Mouse (Mus musculus): ENCODE measurements around the gene Dgke. TPM values are rescaled to one million over a fixed set of nuclear protein-coding genes. Genes with fewer than 3 reads are reported as not detected.
A peak's percentile ranks its signal among the peaks of the same experiment; 100 is the strongest.

The Dgke gene
- total and polyA plus RNA-seq, 3 experiments, result 2.1 to 3.9 (median 3.4) TPM

DNA sequence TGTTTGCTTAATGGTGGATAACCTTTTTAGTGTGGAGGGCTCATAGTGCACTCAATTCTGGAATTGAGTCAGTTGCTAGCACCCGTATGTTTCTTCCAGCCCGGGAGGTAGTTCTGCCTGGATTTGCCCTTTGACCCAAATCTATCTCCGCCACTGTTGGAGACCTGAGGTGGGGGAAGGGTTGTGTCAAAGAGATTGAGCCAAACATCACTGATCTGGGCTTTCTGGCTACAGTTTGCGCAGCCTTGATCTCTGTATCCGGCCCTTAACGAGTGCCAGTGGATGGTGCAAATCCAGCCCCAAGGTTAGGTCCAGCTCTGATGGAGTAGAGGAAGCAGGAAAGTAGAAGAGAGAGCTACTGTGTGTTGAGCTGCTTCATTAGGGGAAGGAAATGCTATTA is 63.6 kb downstream of the Dgke start:
- Histone ChIP-seq H3K4me3 (ENCODE audit: low read depth, low read length) (peak overlapping the region; percentile 64; the same call in 1 of the 2 replicates), H3K27me3 (ENCODE audit: insufficient read depth, low read length) (no peaks in the 10 kb centered on the region), H3K4me1 (ENCODE audit: insufficient read depth, low read depth, low read length) (peaks cover 66% of the 10 kb centered on the region), H3K9me3 (replicated peaks) (no peaks in the 10 kb centered on the region), H3K36me3 (replicated peaks) (peaks cover 72% of the 10 kb centered on the region)
- DNase-seq (ENCODE audit: low spot score), result no peak
- no peak for ATAC-seq (ENCODE audit: extremely low read depth, insufficient number of reproducible peaks, low FRiP score, poor library complexity, severe bottlenecking)
- no peak for TF ChIP-seq GATA1 (IDR thresholded peaks at IDR 0.05; ENCODE audit: borderline replicate concordance, low read length)
- no peak for TF ChIP-seq GATA2 (IDR thresholded peaks at IDR 0.05; ENCODE audit: borderline replicate concordance, low read depth, low read length)
- TF ChIP-seq TAL1 (conservative IDR thresholded peaks at IDR 0.05; ENCODE audit: low read depth, low read length), result no peak
- TF ChIP-seq POLR2AphosphoS5 (IDR thresholded peaks at IDR 0.05; ENCODE audit: insufficient replicate concordance, low read depth, low read length), result no peak
- TF ChIP-seq CTCF (IDR thresholded peaks at IDR 0.05; ENCODE audit: low read depth, low read length), result no peak

DNA sequence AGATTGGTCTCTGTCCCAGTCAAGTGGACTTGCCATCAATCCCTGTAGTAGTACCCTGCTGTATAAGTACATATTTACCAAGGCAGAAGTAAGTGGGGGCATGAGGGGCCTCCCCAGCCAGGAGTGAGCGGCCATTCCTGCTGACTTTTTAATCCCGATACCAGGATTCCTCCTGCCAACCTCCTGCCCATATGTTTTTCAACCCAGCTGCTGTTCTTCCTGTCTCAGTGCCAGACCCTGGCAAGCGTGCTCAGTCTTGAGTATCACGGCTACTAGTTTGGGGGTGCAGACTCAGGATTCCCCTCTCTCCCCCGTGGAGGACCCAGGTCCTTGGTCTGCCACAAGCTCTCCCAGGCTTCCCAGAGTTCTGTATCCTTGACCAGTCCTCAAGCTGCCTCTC is 64.0 kb downstream of the Dgke start:
- Histone ChIP-seq H3K36me3 (replicated peaks) (peaks cover 69% of the 10 kb centered on the region), H3K4me1 (ENCODE audit: insufficient read depth, low read depth, low read length) (peaks cover 68% of the 10 kb centered on the region)
- TF ChIP-seq CTCF (IDR thresholded peaks at IDR 0.05; ENCODE audit: low read depth, low read length) (no peak), POLR2AphosphoS5 (IDR thresholded peaks at IDR 0.05; ENCODE audit: insufficient replicate concordance, low read depth, low read length) (no peak), TAL1 (conservative IDR thresholded peaks at IDR 0.05; ENCODE audit: low read depth, low read length) (no peak), GATA2 (IDR thresholded peaks at IDR 0.05; ENCODE audit: borderline replicate concordance, low read depth, low read length) (no peak), GATA1 (IDR thresholded peaks at IDR 0.05; ENCODE audit: borderline replicate concordance, low read length) (no peak)

DNA sequence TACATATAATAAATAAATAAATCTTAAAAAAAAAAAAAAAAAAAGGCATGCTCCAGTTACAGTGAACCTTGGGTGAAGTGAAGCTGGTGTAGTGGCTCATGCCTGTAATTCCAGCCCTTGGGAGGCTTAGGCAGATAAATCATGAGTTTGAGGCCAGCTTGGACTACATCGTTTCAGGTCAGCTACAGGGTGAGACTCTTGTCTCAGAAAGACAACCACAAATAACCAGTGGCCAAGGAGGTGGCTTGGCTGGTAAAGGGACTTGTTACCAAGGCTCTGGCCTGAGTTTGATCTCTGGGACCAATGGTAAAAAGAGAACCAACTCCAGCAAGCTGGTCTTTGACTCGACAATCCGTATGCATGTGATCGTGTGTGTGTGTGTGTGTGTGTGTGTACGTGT is 64.6 kb downstream of the Dgke start:
- Histone ChIP-seq H3K36me3 (replicated peaks) (peaks cover 63% of the 10 kb centered on the region), H3K4me1 (ENCODE audit: insufficient read depth, low read depth, low read length) (peaks cover 69% of the 10 kb centered on the region)
- no peak for ATAC-seq (ENCODE audit: extremely low read depth, insufficient number of reproducible peaks, low FRiP score, poor library complexity, severe bottlenecking)

More for the DNA sequence above, 64.0 kb downstream of the Dgke start:
- no peak for DNase-seq (ENCODE audit: low spot score)
- Histone ChIP-seq H3K9me3 (replicated peaks) (no peaks in the 10 kb centered on the region), H3K27me3 (ENCODE audit: insufficient read depth, low read length) (no peaks in the 10 kb centered on the region), H3K4me3 (ENCODE audit: low read depth, low read length) (peak overlapping the region; percentile 64; the same call in 1 of the 2 replicates)
- no peak for ATAC-seq (ENCODE audit: extremely low read depth, insufficient number of reproducible peaks, low FRiP score, poor library complexity, severe bottlenecking)

DNA sequence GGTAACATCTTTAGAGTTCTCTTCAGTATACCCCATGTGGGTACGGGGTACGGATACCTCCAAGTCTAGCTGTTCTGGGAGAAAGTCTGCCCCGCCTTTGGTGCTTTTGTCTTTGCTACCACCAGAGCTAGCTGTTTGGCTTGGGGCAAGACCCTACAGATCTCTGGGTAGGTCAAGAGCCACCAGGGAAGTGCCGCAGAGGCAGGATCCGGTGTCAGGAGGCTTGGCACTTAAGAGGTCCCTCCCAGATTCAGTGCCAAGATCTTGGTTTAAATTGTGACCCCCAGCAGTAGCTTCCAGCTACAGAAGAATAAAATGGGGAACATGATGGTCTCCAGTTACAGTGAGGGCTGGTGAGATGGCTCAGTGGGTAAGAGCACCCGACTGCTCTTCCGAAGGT is 65.1 kb downstream of the Dgke start:
- ATAC-seq (ENCODE audit: extremely low read depth, insufficient number of reproducible peaks, low FRiP score, poor library complexity, severe bottlenecking) (no peak), DNase-seq (ENCODE audit: low spot score) (no peak)
- no peaks in the 10 kb centered on the region for H3K9me3 ChIP-seq (replicated peaks)
- peaks cover 74% of the 10 kb centered on the region for H3K4me1 ChIP-seq (ENCODE audit: insufficient read depth, low read depth, low read length)
- H3K36me3 ChIP-seq (replicated peaks), result peaks cover 60% of the 10 kb centered on the region
- no peaks in the 10 kb centered on the region for H3K27me3 ChIP-seq (ENCODE audit: insufficient read depth, low read length)
- H3K4me3 ChIP-seq (ENCODE audit: low read depth, low read length), result peak overlapping the region; percentile 100
- TF ChIP-seq GATA2 (IDR thresholded peaks at IDR 0.05; ENCODE audit: borderline replicate concordance, low read depth, low read length), result no peak
- no peak for TF ChIP-seq POLR2AphosphoS5 (IDR thresholded peaks at IDR 0.05; ENCODE audit: insufficient replicate concordance, low read depth, low read length)
- TF ChIP-seq CTCF (IDR thresholded peaks at IDR 0.05; ENCODE audit: low read depth, low read length), result no peak
- TF ChIP-seq TAL1 (conservative IDR thresholded peaks at IDR 0.05; ENCODE audit: low read depth, low read length), result no peak
- no peak for TF ChIP-seq GATA1 (IDR thresholded peaks at IDR 0.05; ENCODE audit: borderline replicate concordance, low read length)

More for the DNA sequence above, 64.6 kb downstream of the Dgke start:
- Histone ChIP-seq H3K27me3 (ENCODE audit: insufficient read depth, low read length) (no peaks in the 10 kb centered on the region), H3K4me3 (ENCODE audit: low read depth, low read length) (peak overlapping the region; percentile 64), H3K9me3 (replicated peaks) (no peaks in the 10 kb centered on the region)
- TF ChIP-seq CTCF (IDR thresholded peaks at IDR 0.05; ENCODE audit: low read depth, low read length), result no peak
- TF ChIP-seq POLR2AphosphoS5 (IDR thresholded peaks at IDR 0.05; ENCODE audit: insufficient replicate concordance, low read depth, low read length), result no peak
- TF ChIP-seq TAL1 (conservative IDR thresholded peaks at IDR 0.05; ENCODE audit: low read depth, low read length), result no peak
- TF ChIP-seq GATA2 (IDR thresholded peaks at IDR 0.05; ENCODE audit: borderline replicate concordance, low read depth, low read length), result no peak
- no peak for TF ChIP-seq GATA1 (IDR thresholded peaks at IDR 0.05; ENCODE audit: borderline replicate concordance, low read length)
- DNase-seq (ENCODE audit: low spot score), result no peak

DNA sequence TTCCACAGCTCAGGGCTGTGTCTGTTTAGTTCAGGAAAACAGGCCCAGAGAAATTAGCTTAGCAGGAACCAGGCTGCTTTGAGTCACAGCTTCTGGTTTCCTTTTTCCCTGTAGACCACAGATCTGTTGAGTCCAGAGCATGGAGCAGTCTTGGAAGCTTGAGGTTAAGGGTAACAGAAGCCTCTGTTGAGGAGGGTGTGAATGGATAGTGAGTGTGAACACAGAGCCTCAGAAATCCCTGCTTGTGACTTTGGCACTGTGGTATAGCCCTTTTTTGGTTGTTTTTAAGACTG is 66.2 kb downstream of the Dgke start:
- TF ChIP-seq GATA1 (IDR thresholded peaks at IDR 0.05; ENCODE audit: borderline replicate concordance, low read length), result no peak
- no peak for TF ChIP-seq GATA2 (IDR thresholded peaks at IDR 0.05; ENCODE audit: borderline replicate concordance, low read depth, low read length)
- TF ChIP-seq CTCF (IDR thresholded peaks at IDR 0.05; ENCODE audit: low read depth, low read length), result no peak
- TF ChIP-seq TAL1 (conservative IDR thresholded peaks at IDR 0.05; ENCODE audit: low read depth, low read length), result no peak
- TF ChIP-seq POLR2AphosphoS5 (IDR thresholded peaks at IDR 0.05; ENCODE audit: insufficient replicate concordance, low read depth, low read length), result no peak
- no peak for DNase-seq (ENCODE audit: low spot score)
- H3K27me3 ChIP-seq (ENCODE audit: insufficient read depth, low read length), result no peaks in the 10 kb centered on the region
- H3K36me3 ChIP-seq (replicated peaks), result peaks cover 49% of the 10 kb centered on the region
- no peaks in the 10 kb centered on the region for H3K9me3 ChIP-seq (replicated peaks)
- peak overlapping the region; percentile 100 for H3K4me3 ChIP-seq (ENCODE audit: low read depth, low read length)
- peaks cover 70% of the 10 kb centered on the region for H3K4me1 ChIP-seq (ENCODE audit: insufficient read depth, low read depth, low read length)
- ATAC-seq (ENCODE audit: extremely low read depth, insufficient number of reproducible peaks, low FRiP score, poor library complexity, severe bottlenecking), result no peak

DNA sequence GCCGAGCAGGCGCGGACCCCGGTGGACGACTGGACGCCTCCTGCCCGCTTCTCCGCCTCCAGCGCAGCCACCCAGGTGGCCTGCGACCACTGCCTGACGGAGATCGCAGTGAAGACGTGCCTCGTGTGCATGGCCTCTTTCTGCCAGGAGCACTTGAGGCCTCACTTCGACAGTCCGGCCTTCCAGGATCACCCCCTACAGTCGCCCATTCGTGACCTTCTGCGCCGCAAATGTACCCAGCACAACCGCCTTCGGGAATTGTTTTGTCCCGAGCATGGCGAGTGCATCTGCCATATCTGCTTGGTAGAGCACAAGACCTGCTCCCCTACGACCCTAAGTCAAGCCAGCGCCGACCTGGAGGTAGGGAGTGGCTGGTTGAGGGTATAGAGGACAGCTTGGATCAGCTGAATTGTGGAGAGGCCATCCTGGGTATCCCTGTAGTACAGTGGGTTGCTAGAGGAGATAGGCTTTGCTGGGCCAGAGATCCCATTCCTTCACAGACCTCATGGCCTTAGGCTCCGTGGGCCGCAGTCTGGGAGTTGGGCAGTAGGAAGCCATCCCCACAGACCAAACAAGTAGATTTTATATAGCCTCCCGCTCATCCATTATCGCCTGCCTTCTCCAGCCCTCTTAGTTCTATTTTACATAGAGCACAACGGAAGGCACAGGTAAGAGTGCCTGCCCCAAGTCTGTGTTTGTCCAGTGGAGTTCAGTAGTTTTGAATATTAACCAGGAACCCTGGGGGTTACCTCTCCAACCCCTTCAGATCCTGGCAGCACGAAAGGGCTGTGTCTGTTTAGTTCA is 66.7 kb downstream of the Dgke start:
- ATAC-seq (ENCODE audit: extremely low read depth, insufficient number of reproducible peaks, low FRiP score, poor library complexity, severe bottlenecking) (no peak), DNase-seq (ENCODE audit: low spot score) (no peak)
- H3K9me3 ChIP-seq (replicated peaks), result no peaks in the 10 kb centered on the region
- H3K4me1 ChIP-seq (ENCODE audit: insufficient read depth, low read depth, low read length), result peaks cover 68% of the 10 kb centered on the region
- peaks cover 44% of the 10 kb centered on the region for H3K36me3 ChIP-seq (replicated peaks)
- no peaks in the 10 kb centered on the region for H3K27me3 ChIP-seq (ENCODE audit: insufficient read depth, low read length)
- peak overlapping the region; percentile 100 for H3K4me3 ChIP-seq (ENCODE audit: low read depth, low read length)
- TF ChIP-seq TAL1 (conservative IDR thresholded peaks at IDR 0.05; ENCODE audit: low read depth, low read length) (no peak), POLR2AphosphoS5 (IDR thresholded peaks at IDR 0.05; ENCODE audit: insufficient replicate concordance, low read depth, low read length) (no peak), GATA2 (IDR thresholded peaks at IDR 0.05; ENCODE audit: borderline replicate concordance, low read depth, low read length) (no peak), GATA1 (IDR thresholded peaks at IDR 0.05; ENCODE audit: borderline replicate concordance, low read length) (no peak), CTCF (IDR thresholded peaks at IDR 0.05; ENCODE audit: low read depth, low read length) (no peak)

Data from G1E (cell line).